Mouse (Mus musculus): ENCODE data around the gene Tnnt3.

- TF ChIP-seq CTCF (IDR thresholded peaks at IDR 0.05; ENCODE audit: low read depth, low read length): no peak
- TF ChIP-seq POLR2A (IDR thresholded peaks at IDR 0.05; ENCODE audit: borderline replicate concordance, low read depth, low read length): no peak
Observed at GRCm38 (mm10) chr7:142499010-142499721, 530 bp downstream of the Tnnt3 start.

Measured in bone marrow macrophage, adult 2 months (primary cell).